Mouse (Mus musculus): ENCODE results near the gene Mixl1.

Mixl1 gene

DNA sequence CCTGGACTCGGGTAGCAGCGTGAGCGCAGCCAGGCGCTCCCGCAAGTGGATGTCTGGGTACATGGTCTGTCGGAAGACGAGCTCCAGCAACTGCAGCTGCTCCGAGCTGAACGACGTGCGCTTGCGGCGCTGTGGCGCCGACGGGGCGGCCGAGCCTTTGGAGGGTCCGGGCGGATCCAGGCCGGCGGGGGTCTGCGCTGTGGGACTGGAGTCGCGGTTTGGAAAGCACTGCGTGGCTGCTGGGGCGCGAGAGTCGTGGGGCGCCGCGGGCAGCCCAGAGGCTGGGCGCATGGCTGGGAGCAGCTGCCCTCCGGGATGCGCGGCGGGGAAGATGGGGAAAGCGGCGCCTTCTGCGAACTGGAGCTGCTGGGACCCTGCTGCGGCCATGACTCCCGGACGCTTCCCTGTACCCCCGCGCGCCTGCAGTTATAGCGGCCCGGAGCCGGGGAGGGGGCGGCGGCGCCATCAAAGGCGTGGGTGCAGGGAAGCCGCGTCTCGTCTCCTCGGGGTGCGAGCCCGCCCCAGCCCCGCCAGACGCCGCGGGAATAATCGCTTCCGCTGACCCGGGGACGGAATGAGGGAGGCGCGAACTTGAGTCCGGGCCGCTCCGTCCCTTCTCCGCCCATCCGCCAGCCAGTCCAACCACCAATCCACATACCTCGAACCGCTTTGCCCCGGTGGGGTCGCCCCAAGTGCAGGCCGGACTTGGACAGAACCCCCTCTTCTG, at the start of gene Mixl1:
TSS of gene Mixl1 (minus strand) at position 409 of the 727 bp plus-strand sequence.
- WGBS: 2% methylated on average over 71 of the region's 79 CpGs

GRCm38 (mm10) chr1:180729231-180729630, 32.4 kb upstream of the Mixl1 start:
- WGBS: 94% methylated on average over 3 of the region's 3 CpGs

DNA sequence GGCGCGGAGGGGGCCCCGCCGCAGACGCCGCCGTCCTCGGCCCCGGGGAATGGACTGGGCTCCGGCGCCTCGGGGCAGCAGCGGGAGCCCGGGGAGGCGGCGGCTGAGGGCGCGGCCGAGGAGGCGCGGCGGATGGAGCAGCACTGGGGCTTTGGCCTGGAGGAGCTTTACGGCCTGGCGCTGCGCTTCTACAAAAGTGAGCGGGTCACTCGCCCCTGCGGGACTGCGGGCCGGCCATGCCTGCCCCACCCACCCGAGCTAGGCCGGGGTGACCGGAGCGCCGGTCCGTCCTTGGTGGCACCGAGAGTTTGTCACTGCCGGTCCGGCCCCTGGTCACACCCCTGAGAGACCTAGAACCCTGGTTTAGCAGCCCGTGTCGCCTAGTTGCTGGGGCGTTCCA, 29.3 kb upstream of the Mixl1 start:
- WGBS: under 1% methylated on average over 42 of the region's 42 CpGs

DNA sequence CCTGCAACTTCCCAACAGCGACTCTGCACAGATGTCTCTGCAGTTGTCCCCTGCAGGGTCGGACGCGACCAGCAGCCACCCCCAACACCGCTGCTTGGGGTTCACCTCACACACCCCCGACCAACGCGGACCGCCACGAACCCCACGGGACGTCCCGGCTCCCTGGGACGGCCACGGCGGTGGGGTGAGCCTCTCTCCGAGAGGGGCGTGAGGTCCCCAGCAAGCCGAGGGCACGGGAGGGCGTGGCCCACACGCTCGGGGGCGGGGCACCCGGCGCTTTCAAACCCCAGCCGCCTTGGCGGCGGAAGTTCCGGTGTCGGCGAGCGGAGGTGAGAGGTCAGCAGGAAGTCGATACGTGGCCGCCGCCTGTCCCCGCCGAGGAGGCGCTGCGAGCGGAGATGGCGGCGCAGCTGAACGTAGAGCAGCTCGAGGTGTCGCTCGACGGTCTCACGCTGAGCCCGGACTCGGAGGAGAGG, 28.9 kb upstream of the Mixl1 start, which contains the start of gene Acbd3:
TSS of gene Acbd3 (plus strand) at position 340 of the 476 bp plus-strand sequence.
- under 1% methylated on average over 52 of the region's 52 CpGs for WGBS

DNA sequence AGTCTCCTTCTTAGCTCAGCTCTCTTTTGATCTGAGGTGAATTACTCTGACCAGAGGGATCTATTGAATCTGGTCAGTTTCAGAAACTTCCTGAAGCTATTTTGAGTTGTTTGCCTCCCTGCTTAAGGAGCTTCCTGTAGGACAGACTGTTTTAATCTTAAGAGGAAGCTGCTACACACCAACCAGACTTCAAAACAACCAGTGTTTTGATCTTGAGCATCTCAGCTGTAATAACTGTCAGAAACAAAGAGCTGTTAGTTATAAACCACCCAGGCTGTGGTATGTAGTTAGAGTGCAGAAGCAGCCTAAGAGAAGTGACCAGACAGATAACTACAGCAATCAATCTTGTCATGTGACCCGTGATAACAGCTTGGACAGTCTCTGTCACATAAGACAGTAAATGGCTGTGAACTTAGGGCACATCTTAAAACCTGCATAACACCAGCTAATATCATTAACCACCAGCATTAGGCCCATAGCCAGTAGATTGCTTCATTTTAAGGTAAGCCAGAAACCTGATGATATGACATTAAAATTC, 26.9 kb upstream of the Mixl1 start:
- 75% methylated on average over 1 of the region's 1 CpGs for WGBS

GRCm38 (mm10) chr1:180722608-180723007, 25.8 kb upstream of the Mixl1 start:
- WGBS: 78% methylated on average over 1 of the region's 1 CpGs

DNA sequence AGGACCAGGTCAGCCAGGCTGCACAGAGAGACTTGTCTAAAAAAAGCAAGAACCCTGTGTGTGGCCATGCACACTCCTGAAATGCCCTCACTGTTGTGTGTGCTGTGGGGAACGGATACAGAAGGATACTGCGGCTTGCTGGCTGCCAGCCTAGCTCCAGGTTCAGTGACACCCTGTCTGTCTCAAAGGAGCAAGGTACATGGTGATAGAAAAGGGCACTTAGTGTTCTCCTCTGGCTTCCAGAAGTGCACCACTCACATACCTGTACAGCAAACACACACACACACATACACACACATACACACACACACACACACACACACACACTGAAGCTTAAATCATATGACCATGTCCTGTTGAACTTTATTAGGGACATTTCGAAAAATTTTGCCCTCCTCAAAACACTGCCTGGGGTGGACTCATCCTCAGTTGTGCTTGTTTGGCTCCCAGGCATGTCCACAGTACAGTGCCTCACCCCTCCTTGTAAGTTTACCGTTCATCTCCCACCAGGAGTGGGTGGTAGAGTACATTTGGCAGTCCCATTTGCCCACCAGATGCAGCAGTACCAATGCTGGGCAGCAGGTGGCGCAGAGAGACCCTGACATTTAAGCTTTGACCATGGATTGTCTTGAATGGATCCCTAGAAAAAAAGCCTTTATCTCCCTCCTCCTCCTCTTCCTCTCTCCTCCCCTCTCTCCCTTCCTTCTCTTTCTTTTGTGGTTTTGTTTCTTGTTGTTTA, 23.3 kb upstream of the Mixl1 start:
- 39% methylated on average over 5 of the region's 5 CpGs for WGBS

DNA sequence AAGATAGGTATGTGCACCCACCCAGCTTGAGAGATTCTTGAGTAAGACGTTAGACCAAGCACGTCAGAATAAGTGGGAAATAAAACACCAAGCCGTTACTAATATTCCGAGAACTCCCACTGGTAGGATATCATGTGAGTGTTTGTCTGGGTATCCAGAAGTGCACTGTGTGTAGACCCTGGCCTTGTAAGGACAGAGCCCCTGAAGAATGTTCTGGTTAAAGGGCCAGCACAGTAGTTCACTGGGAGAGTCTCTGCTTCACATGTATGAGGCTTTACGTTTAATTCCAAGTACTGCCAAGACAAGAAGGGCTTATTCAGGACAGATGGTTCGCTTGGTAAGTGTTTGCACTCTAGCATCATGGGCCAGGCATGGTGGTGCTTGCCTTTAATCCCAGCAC, 22.6 kb upstream of the Mixl1 start:
- WGBS: 83% methylated on average over 6 of the region's 6 CpGs

DNA sequence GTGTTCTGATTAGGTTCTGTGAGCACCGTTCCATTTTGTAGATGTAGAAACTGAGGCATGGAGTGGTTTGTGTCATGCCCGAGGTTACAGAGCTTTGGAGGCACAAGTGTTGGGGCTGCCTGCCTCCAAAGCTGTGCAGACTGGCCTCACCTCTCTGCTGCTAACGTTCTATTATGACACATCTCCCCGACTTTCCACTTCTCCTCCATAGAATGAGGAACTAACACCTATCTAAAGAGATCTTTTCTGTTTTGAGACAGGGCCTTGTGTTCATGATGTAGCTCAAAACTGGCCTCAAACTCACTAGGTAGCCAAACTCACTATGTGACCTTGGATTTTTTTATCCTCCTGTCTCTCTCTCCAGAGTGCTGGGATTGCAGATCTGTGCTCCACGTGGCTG, 21.9 kb upstream of the Mixl1 start:
- 80% methylated on average over 5 of the region's 5 CpGs for WGBS

DNA sequence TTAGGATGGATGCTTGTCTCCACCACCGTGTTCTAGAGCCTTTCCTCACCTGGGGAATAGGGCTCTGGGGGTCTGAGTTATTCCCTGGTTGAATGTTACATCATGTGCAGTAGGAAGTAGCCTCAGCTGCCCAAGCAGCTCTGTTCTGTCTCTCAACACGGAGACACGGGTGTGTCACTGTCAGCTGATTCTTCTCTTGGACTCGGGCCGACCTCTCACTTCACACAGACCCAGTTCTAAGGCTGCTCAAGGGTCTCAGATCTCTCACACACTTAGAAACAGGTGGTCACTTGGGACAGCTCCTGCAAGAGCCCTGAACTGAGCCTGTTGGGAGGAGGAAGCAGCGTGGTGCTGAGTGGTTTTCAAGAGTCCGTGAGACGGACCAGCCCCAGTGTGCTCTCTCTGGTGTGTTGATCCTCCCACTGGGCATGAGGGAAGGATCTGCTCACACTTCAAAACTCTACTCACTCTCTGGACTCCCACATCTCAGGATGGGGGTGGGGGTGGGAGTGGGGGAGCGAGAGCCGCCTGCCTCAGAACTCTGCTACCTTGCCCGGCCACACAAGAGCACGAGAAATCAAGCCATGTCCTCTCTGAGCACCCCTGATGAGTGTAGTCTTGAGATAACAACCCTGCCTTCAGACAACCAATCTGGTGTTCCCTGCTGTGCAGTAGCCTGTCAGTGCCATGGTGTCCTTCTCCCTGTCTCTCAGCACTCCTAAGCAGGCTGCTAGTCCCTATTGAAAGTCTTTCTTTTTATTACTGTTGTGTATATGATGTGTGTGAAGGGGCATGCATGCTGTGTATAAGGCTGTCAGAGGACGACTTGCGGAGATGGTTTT, 12.3 kb upstream of the Mixl1 start:
- WGBS: 83% methylated on average over 14 of the region's 14 CpGs

DNA sequence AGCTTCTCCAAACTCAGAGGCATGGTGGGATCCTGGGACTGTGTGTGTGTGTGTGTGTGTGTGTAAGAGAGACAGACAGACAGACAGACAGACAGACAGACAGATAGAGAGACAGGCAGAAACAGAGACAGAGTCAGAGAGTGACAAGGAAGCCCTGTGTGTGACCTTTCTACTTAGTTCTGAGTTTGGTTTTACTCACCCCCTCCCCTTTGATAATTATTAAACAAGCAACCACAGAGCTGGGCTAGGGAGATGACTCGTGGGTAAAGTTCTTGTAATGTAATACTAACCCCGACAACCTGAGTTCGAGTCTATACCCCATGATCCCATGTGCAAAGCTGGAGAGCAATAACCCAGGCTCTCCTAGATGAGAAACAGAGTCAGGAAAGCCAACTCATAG, 11.0 kb upstream of the Mixl1 start:
- 85% methylated on average over 3 of the region's 3 CpGs for WGBS

DNA sequence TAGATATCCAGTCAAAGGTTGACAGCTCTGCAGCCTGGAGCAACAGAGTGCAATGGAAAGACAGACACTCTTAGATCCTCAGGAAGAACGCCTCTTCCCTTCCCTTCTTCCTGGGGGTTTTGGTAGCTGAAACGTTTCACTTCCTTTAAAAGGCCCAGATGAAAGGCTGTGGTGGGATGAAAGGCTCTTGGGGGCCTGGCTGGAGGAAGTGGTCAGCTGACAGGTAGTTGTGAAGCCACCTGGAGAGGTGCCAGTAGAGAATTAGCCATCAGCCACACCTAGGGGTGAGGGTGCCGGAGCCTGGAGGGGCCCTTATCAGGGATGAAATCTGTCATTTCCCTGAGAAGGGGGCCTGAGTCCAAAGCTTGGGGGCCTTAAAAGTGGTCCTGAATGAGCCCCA, 10.5 kb upstream of the Mixl1 start:
- WGBS: 65% methylated on average over 3 of the region's 3 CpGs

GRCm38 (mm10) chr1:180703400-180703799, 6.6 kb upstream of the Mixl1 start:
- WGBS: 56% methylated on average over 6 of the region's 6 CpGs

DNA sequence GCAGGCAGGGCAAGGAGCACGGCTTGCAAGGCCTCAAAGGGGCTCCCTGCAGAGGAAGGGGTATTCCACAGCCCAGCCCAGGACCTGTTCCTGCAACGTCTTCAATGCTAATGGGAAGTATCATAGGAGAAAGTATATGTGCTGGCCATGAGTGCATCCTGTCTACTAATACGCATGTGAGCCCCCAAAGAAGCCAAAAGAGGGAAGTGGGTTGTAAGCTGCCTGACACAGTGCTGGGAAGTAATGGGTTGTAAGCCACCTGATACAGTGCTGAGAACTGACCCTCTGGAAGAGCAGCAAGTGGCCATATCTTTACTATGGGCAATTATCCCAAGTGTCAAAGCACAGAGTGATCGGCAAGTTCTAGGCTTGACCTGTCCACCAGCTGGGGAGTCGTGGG, 1.2 kb upstream of the Mixl1 start:
- 84% methylated on average over 5 of the region's 5 CpGs for WGBS

- WGBS: 81% methylated on average over 7 of the region's 7 CpGs
These were observed 5.5 kb downstream of the Mixl1 start for GRCm38 (mm10) chr1:180691284-180691683.

Data from cerebral cortex, adult 2 months (tissue).